Mouse (Mus musculus): ENCODE measurements around the gene Sfr1. TPM values are rescaled to one million over a fixed set of nuclear protein-coding genes. Genes with fewer than 3 reads are reported as not detected.

Gene Sfr1
- polyA plus RNA-seq, 1 experiment = 60.1 TPM

DNA sequence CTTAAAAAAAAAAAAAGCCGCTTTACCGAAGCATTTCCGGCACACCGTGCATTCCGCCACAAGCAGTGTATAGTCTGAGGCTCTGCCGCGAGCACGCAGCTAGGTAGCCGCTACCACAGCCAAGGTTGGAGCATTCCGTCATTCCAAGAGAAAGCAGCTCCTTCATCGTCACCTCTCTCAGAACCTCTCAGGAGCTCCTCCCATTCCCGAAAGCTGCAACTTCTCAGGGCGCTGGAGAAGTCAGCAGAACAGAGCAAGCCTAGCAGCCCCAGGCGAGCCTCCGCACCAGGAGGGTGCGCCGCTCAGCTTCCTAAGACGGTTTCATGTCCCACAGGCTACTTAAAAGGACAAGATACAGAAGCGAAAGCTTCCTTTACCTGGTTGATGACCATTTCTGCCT, 24.1 kb downstream of the Sfr1 start:
- H3K4me3 ChIP-seq (ENCODE audit: control insufficient read depth, insufficient read depth, low read length) = peak overlapping the region; percentile 37
- TF ChIP-seq POLR2A (IDR thresholded peaks at IDR 0.05; ENCODE audit: control insufficient read depth, extremely low read depth, insufficient read depth, low read length, poor library complexity) = no peak
- TF ChIP-seq CTCF (IDR thresholded peaks at IDR 0.05; ENCODE audit: borderline replicate concordance, control insufficient read depth, extremely low read depth, insufficient read depth, low read length, poor library complexity) = no peak
- DNase-seq = no peak

DNA sequence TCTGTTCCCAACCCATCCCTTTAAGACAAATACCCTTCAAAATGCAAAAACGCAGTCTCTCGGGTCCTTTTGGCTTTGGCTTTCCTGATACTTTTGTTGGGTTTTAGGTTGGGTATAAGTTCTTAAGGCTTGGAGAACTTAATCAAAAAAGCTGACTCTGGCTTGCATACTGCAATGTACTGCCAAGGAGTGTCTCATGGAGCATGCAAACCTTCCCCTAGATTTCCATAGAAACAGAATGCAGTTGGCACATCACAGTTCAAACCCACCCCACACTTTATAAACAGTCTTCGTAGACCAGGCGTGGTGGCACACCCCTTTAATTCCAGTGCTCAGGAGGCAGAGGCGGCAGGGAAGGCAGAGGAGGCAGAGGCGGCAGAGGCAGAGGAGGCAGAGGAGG, 46.4 kb downstream of the Sfr1 start:
- 96% methylated on average over 6 of the region's 6 CpGs for WGBS
- H3K4me3 ChIP-seq (ENCODE audit: control insufficient read depth, insufficient read depth, low read length) = no peak overlapping the region
- H3K27me3 ChIP-seq (ENCODE audit: control insufficient read depth, insufficient read depth, low read length) = no peaks in the 10 kb centered on the region
- TF ChIP-seq CTCF (IDR thresholded peaks at IDR 0.05; ENCODE audit: borderline replicate concordance, control insufficient read depth, extremely low read depth, insufficient read depth, low read length, poor library complexity) (no peak), POLR2A (IDR thresholded peaks at IDR 0.05; ENCODE audit: control insufficient read depth, extremely low read depth, insufficient read depth, low read length, poor library complexity) (no peak)
- H3K27ac ChIP-seq (ENCODE audit: control insufficient read depth, insufficient read depth, low read length) = no peak overlapping the region
- DNase-seq = no peak
- no peaks in the 10 kb centered on the region for H3K36me3 ChIP-seq (ENCODE audit: control insufficient read depth, insufficient read depth, low read length)
- no peaks in the 10 kb centered on the region for H3K4me1 ChIP-seq (replicated peaks; ENCODE audit: control insufficient read depth, insufficient read depth, low read length)

More for the DNA sequence above, 24.1 kb downstream of the Sfr1 start:
- no peaks in the 10 kb centered on the region; the same call in 1 of the 2 replicates for H3K4me1 ChIP-seq (replicated peaks; ENCODE audit: control insufficient read depth, insufficient read depth, low read length)
- 88% methylated on average over 19 of the region's 19 CpGs for WGBS
- no peaks in the 10 kb centered on the region for H3K27me3 ChIP-seq (ENCODE audit: control insufficient read depth, insufficient read depth, low read length)
- no peak overlapping the region for H3K27ac ChIP-seq (ENCODE audit: control insufficient read depth, insufficient read depth, low read length)
- H3K36me3 ChIP-seq (ENCODE audit: control insufficient read depth, insufficient read depth, low read length) = no peaks in the 10 kb centered on the region

DNA sequence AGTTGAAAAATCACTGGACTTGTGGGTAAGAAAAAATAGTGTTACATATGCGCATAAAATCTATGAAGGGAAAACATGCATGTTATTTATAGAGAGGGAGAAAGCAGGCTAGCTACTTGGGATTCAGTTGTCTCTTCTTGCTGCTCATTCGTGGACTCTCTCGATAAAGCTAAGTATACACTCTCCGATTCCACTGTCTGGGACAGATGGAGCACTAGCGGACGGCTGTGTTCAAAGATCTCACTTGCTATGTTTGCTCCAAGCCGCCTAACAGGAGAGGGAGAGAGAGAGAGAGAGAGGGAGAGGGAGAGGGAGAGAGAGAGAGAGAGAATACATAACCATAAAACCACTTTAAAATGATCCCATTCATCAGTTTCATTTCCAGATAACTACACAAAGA, 48.7 kb downstream of the Sfr1 start:
- DNase-seq = no peak
- Histone ChIP-seq H3K36me3 (ENCODE audit: control insufficient read depth, insufficient read depth, low read length) (no peaks in the 10 kb centered on the region), H3K27ac (ENCODE audit: control insufficient read depth, insufficient read depth, low read length) (no peak overlapping the region), H3K27me3 (ENCODE audit: control insufficient read depth, insufficient read depth, low read length) (no peaks in the 10 kb centered on the region), H3K4me1 (replicated peaks; ENCODE audit: control insufficient read depth, insufficient read depth, low read length) (no peaks in the 10 kb centered on the region), H3K4me3 (ENCODE audit: control insufficient read depth, insufficient read depth, low read length) (no peak overlapping the region)
- TF ChIP-seq CTCF (IDR thresholded peaks at IDR 0.05; ENCODE audit: borderline replicate concordance, control insufficient read depth, extremely low read depth, insufficient read depth, low read length, poor library complexity) (no peak), POLR2A (IDR thresholded peaks at IDR 0.05; ENCODE audit: control insufficient read depth, extremely low read depth, insufficient read depth, low read length, poor library complexity) (no peak)
- WGBS = 92% methylated on average over 7 of the region's 7 CpGs

DNA sequence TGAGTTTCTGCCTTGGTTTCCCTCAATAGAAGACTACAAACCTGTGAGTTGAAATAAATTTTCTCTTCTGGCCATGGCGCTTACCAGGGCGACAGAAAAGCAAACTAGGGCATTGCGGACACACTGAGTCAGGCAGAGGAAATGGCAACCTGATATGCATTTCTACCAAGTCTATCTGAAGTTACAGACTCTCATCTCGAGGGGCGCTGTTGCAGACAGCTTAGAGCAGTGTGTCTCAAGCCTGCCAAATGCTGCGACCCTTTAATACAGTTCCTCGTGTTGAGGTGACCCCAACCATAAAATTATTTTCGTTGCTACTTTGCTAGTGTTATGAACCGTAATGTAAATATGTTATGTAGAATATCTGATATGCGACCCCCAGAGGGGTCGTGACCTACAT, 49.5 kb downstream of the Sfr1 start:
- no peaks in the 10 kb centered on the region for H3K27me3 ChIP-seq (ENCODE audit: control insufficient read depth, insufficient read depth, low read length)
- no peak for TF ChIP-seq CTCF (IDR thresholded peaks at IDR 0.05; ENCODE audit: borderline replicate concordance, control insufficient read depth, extremely low read depth, insufficient read depth, low read length, poor library complexity)
- TF ChIP-seq POLR2A (IDR thresholded peaks at IDR 0.05; ENCODE audit: control insufficient read depth, extremely low read depth, insufficient read depth, low read length, poor library complexity) = no peak
- H3K4me3 ChIP-seq (ENCODE audit: control insufficient read depth, insufficient read depth, low read length) = no peak overlapping the region
- no peaks in the 10 kb centered on the region for H3K36me3 ChIP-seq (ENCODE audit: control insufficient read depth, insufficient read depth, low read length)
- WGBS = 83% methylated on average over 11 of the region's 11 CpGs
- no peak for DNase-seq
- no peak overlapping the region for H3K27ac ChIP-seq (ENCODE audit: control insufficient read depth, insufficient read depth, low read length)
- H3K4me1 ChIP-seq (replicated peaks; ENCODE audit: control insufficient read depth, insufficient read depth, low read length) = no peaks in the 10 kb centered on the region

DNA sequence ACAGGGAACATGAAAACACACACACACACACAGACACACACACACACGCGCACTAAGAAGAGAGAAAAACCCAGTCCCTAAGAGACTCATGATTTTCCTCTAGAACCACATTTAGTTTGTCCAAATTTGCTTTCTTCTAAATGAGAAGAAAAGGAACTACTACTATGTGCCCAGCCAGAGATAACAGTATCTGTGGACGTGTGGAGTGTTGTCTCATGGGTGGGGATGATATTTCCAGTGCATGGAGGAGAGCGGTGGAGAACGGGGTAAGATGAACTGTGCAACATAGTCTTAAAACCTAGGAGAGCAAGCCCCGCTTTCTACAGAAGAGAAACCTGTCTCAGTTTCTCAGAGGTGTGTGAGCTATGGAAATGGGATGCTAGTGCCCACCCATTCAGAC, 52.4 kb downstream of the Sfr1 start:
- no peak for DNase-seq
- H3K27me3 ChIP-seq (ENCODE audit: control insufficient read depth, insufficient read depth, low read length) = no peaks in the 10 kb centered on the region
- H3K36me3 ChIP-seq (ENCODE audit: control insufficient read depth, insufficient read depth, low read length) = no peaks in the 10 kb centered on the region
- no peak overlapping the region for H3K27ac ChIP-seq (ENCODE audit: control insufficient read depth, insufficient read depth, low read length)
- TF ChIP-seq POLR2A (IDR thresholded peaks at IDR 0.05; ENCODE audit: control insufficient read depth, extremely low read depth, insufficient read depth, low read length, poor library complexity) = no peak
- no peak for TF ChIP-seq CTCF (IDR thresholded peaks at IDR 0.05; ENCODE audit: borderline replicate concordance, control insufficient read depth, extremely low read depth, insufficient read depth, low read length, poor library complexity)
- WGBS = 95% methylated on average over 6 of the region's 6 CpGs
- no peak overlapping the region for H3K4me3 ChIP-seq (ENCODE audit: control insufficient read depth, insufficient read depth, low read length)
- H3K4me1 ChIP-seq (replicated peaks; ENCODE audit: control insufficient read depth, insufficient read depth, low read length) = no peaks in the 10 kb centered on the region

Other genes starting within 250 kb of the Sfr1 start
- 24.2 and 24.8 TPM in 2 replicates for gene Stn1, start 194.2 kb upstream of the Sfr1 start, polyA plus RNA-seq (2012; rRNA removed)
- 11.5 and 12.2 TPM in 2 replicates for gene Slk, start 152.0 kb upstream of the Sfr1 start, polyA plus RNA-seq (2012; rRNA removed)
- 3.7 and 3.9 TPM in 2 replicates for gene Col17a1, start 39.6 kb upstream of the Sfr1 start, polyA plus RNA-seq (2012; rRNA removed)
- 20.4 and 30.4 TPM in 2 replicates for gene Gsto1, start 123.3 kb downstream of the Sfr1 start, polyA plus RNA-seq (2012; rRNA removed)
- 0.14 and 0.84 TPM in 2 replicates for gene Gsto2, start 133.9 kb downstream of the Sfr1 start, polyA plus RNA-seq (2012; rRNA removed)
- gene Cfap43, start 187.6 kb downstream of the Sfr1 start, polyA plus RNA-seq (2012; rRNA removed) = 0.13 and 0.20 TPM in 2 replicates
- 32.6 and 37.4 TPM in 2 replicates for gene Itprip, start 187.6 kb downstream of the Sfr1 start, polyA plus RNA-seq (2012; rRNA removed)
- gene Cfap58, start 206.0 kb downstream of the Sfr1 start, polyA plus RNA-seq (2012; rRNA removed) = 0.03 and 0.04 TPM in 2 replicates

Measured in thymus, adult 2 months (tissue).